In the genomic region with DNA sequence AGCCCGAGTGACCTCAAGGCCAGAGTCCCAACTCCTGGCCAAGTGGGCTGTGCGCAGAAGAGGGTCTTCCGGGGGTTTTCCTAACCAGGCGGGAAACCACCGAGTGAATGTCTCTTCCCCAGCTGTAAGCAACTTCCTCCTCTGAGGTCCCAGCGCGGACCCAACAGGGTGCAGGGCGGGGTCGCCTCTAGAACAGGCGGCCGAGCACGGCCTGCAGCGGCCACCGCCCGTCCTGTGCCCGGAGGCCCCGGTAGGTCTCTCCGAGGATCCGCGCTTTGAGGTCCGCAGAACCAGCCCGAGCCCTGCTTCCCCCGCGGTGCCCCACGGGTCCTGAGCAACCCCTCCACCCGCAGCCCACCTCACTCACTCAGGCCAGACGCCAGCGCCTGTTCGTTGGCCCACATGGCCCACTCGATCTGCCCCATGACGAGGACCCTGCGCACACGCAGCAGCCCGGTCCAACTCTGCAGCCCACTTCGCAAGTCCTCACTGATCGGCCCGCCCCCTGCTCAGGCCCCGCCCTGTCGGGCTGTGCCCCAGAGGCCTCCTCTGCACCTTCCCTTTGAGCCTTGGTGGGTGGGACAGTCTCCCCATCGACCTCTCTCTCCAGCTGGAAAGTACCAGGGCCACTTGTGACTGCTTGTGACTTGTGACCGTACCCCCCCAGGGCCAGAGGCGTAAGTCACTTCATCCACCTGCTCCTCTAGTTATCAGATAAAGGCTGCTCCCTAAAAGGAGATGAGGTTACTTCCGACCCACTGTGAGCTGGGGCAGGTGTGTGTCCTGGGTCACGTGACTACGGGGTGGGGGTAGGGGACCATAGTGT, we compare ENCODE assay signal across 8 mouse cellular contexts. TPM values are rescaled to one million over a fixed set of nuclear protein-coding genes. Genes with fewer than 3 reads are reported as not detected.
DNase-seq lines count a peak whose midpoint lies in the region; ATAC-seq and TF ChIP-seq lines count a peak whose summit lies in the region.

A gene (minus strand): TSS at position 488 of the 826 bp plus-strand sequence.

- 6% methylated on average over 43 of the region's 45 CpGs for WGBS in forebrain, embryonic 15.5 days
- 5% methylated on average over 45 of the region's 45 CpGs for WGBS in hindbrain, embryonic 10.5 days
- 3% methylated on average over 45 of the region's 45 CpGs for WGBS in limb, embryonic 12.5 days
- 5% methylated on average over 45 of the region's 45 CpGs for WGBS in midbrain, embryonic 13.5 days

- peak; percentile 66 for ATAC-seq in forebrain, embryonic 15.5 days (replicated peaks)
- peak; percentile 66 for ATAC-seq in limb, embryonic 12.5 days (ENCODE audit: insufficient number of reproducible peaks, insufficient read depth, low FRiP score, low TSS enrichment, low read depth)
- ATAC-seq in midbrain, embryonic 13.5 days: peak; percentile 67

- no peak for TF ChIP-seq RAD21 in CH12.LX (IDR thresholded peaks at IDR 0.05; ENCODE audit: low read depth, low read length)

- dilution Hi-C loops in CH12.LX (cut with MboI; ENCODE audit: extremely low pct_ligation_motif_present, extremely low pct_unique_long_range_greater_than_20kb, low sequenced_read_pairs): no loop called here

- peak within 1 kb of the TSS; percentile 92 for H3K4me2 ChIP-seq in CH12.LX (ENCODE audit: insufficient read depth, low read depth, poor library complexity, severe bottlenecking)
- peak within 1 kb of the TSS; percentile 57 for H3K4me2 ChIP-seq in forebrain, embryonic 15.5 days (replicated peaks)
- peak within 1 kb of the TSS; percentile 91 for H3K4me2 ChIP-seq in limb, embryonic 12.5 days
- H3K4me2 ChIP-seq in midbrain, embryonic 13.5 days (replicated peaks): peak within 1 kb of the TSS; percentile 62

- peak within 1 kb of the TSS; percentile 93 for H3K9ac ChIP-seq in CH12.LX (ENCODE audit: insufficient read depth, low read depth)
- H3K9ac ChIP-seq in forebrain, embryonic 15.5 days (replicated peaks): peak within 1 kb of the TSS; percentile 18; the same call in 1 of the 2 replicates
- peak within 1 kb of the TSS; percentile 83 for H3K9ac ChIP-seq in limb, embryonic 12.5 days (replicated peaks)
- peak within 1 kb of the TSS; percentile 64 for H3K9ac ChIP-seq in midbrain, embryonic 13.5 days (replicated peaks)

- peaks cover 39% of the 10 kb centered on the region for H3K79me2 ChIP-seq in CH12.LX (replicated peaks; ENCODE audit: control insufficient read depth, extremely low read depth, insufficient read depth, poor library complexity, severe bottlenecking)

- TF ChIP-seq EP300 in CH12.LX (IDR thresholded peaks at IDR 0.05; ENCODE audit: low read length): peak; percentile 81

- H3K4me1 ChIP-seq in CH12.LX (ENCODE audit: control insufficient read depth in 1 of 2, insufficient read depth in 2 of 2): peaks cover 25 to 52% of the 10 kb centered on the region in 2 experiments
- peaks cover 11% of the 10 kb centered on the region for H3K4me1 ChIP-seq in forebrain, embryonic 15.5 days
- peaks cover 32% of the 10 kb centered on the region for H3K4me1 ChIP-seq in hindbrain, embryonic 10.5 days (replicated peaks)
- H3K4me1 ChIP-seq in limb, embryonic 12.5 days (replicated peaks): peaks cover 19% of the 10 kb centered on the region
- H3K4me1 ChIP-seq in midbrain, embryonic 13.5 days (replicated peaks): peaks cover 17% of the 10 kb centered on the region

- peaks cover 7% of the 10 kb centered on the region for H3K9me3 ChIP-seq in CH12.LX (replicated peaks; ENCODE audit: low read length)
- no peaks in the 10 kb centered on the region for H3K9me3 ChIP-seq in forebrain, embryonic 15.5 days
- peaks cover 5% of the 10 kb centered on the region; the same call in 1 of the 2 replicates for H3K9me3 ChIP-seq in hindbrain, embryonic 10.5 days
- peaks cover 5% of the 10 kb centered on the region; the same call in 1 of the 2 replicates for H3K9me3 ChIP-seq in limb, embryonic 12.5 days
- peaks cover 2% of the 10 kb centered on the region; the same call in 1 of the 2 replicates for H3K9me3 ChIP-seq in midbrain, embryonic 13.5 days

- TF ChIP-seq POLR2A in CH12.LX (IDR thresholded peaks at IDR 0.05; ENCODE audit: low read depth, low read length): peak; percentile 78

- no peaks in the 10 kb centered on the region for H3K27me3 ChIP-seq in CH12.LX (replicated peaks)
- H3K27me3 ChIP-seq in forebrain, embryonic 15.5 days: no peaks in the 10 kb centered on the region
- H3K27me3 ChIP-seq in hindbrain, embryonic 10.5 days (ENCODE audit: insufficient read depth, poor library complexity, severe bottlenecking): peaks cover 6% of the 10 kb centered on the region; the same call in 1 of the 2 replicates
- H3K27me3 ChIP-seq in limb, embryonic 12.5 days: no peaks in the 10 kb centered on the region
- 0 out of 2 replicates have a peak, but pooled peaks cover 10% of the 10 kb centered on the region for H3K27me3 ChIP-seq in midbrain, embryonic 13.5 days
- no peaks in the 10 kb centered on the region for H3K27me3 ChIP-seq in splenic B cell, adult 2 months (ENCODE audit: control insufficient read depth, insufficient read depth, low read length, poor library complexity, severe bottlenecking)

- in situ Hi-C loops in CH12.LX (cut with MboI; ENCODE audit: low pct_ligation_motif_present, low pct_unique_long_range_greater_than_20kb, low sequenced_read_pairs): loop anchor here (25.0 kb wide), 1 partner anchor 845 kb away; a partner anchor contains a TSS

- peak within 1 kb of the TSS; percentile 83 to 86 (median 85) for H3K4me3 ChIP-seq in CH12.LX (replicated peaks in 1 of 3; ENCODE audit: low read depth in 2 of 3, low read length in 2 of 3, poor library complexity in 1 of 3)
- H3K4me3 ChIP-seq in forebrain, embryonic 15.5 days: peak within 1 kb of the TSS; percentile 35
- H3K4me3 ChIP-seq in hindbrain, embryonic 10.5 days: peak within 1 kb of the TSS; percentile 62
- H3K4me3 ChIP-seq in limb, embryonic 12.5 days (replicated peaks): peak within 1 kb of the TSS; percentile 60
- peak within 1 kb of the TSS; percentile 31 for H3K4me3 ChIP-seq in midbrain, embryonic 13.5 days (replicated peaks)

- peaks cover 29 to 63% of the 10 kb centered on the region in 2 experiments for H3K36me3 ChIP-seq in CH12.LX (replicated peaks in 1 of 2; ENCODE audit: control insufficient read depth in 1 of 2, insufficient read depth in 1 of 2, low read length in 1 of 2)
- peaks cover 32% of the 10 kb centered on the region for H3K36me3 ChIP-seq in forebrain, embryonic 15.5 days
- H3K36me3 ChIP-seq in hindbrain, embryonic 10.5 days: peaks cover 43% of the 10 kb centered on the region
- peaks cover 42% of the 10 kb centered on the region for H3K36me3 ChIP-seq in limb, embryonic 12.5 days
- H3K36me3 ChIP-seq in midbrain, embryonic 13.5 days: peaks cover 46% of the 10 kb centered on the region
- H3K36me3 ChIP-seq in splenic B cell, adult 2 months (ENCODE audit: control insufficient read depth, insufficient read depth, low read length, poor library complexity, severe bottlenecking): no peaks in the 10 kb centered on the region

- peak; percentile 97 for DNase-seq in CH12.LX (ENCODE audit: extremely low read depth)
- DNase-seq in adrenal gland, postnatal 14 days: peak; percentile 82
- DNase-seq in hindbrain, embryonic 10.5 days (ENCODE audit: low spot score): peak; percentile 60
- DNase-seq in splenic B cell, adult 2 months (ENCODE audit: low read depth, low spot score): peak; percentile 94
- no peak for DNase-seq in left cerebral cortex, adult 18-20 months (ENCODE audit: low spot score in 2 of 2)

- no peak for TF ChIP-seq CTCF in CH12.LX (conservative IDR thresholded peaks at IDR 0.05 in 1 of 2, IDR thresholded peaks at IDR 0.05 in 1 of 2; ENCODE audit: low read depth in 2 of 2, low read length in 2 of 2)

- peak within 1 kb of the TSS; percentile 98 for H3K27ac ChIP-seq in CH12.LX (ENCODE audit: insufficient read depth, low read depth)
- H3K27ac ChIP-seq in forebrain, embryonic 15.5 days (replicated peaks): no peak within 1 kb of the TSS
- peak within 1 kb of the TSS; percentile 86 for H3K27ac ChIP-seq in hindbrain, embryonic 10.5 days
- peak within 1 kb of the TSS; percentile 66 for H3K27ac ChIP-seq in limb, embryonic 12.5 days
- no peak within 1 kb of the TSS for H3K27ac ChIP-seq in midbrain, embryonic 13.5 days

TF ChIP-seq in CH12.LX, 34 proteins besides CTCF, POLR2A, EP300 and RAD21 (continues in another document):
- TF ChIP-seq MAFK (IDR thresholded peaks at IDR 0.05; ENCODE audit: insufficient replicate concordance, low read length) (no peak; the same call in 1 of the 2 replicates), GABPA (IDR thresholded peaks at IDR 0.05; ENCODE audit: insufficient replicate concordance, low read depth, low read length) (no peak), POLR2AphosphoS2 (IDR thresholded peaks at IDR 0.05; ENCODE audit: low read depth, low read length) (0 out of 2 replicates have a peak, but pooled peaks have one; percentile 65), MAX (IDR thresholded peaks at IDR 0.05; ENCODE audit: low read length) (peak; percentile 95), ELF1 (IDR thresholded peaks at IDR 0.05; ENCODE audit: low read depth, low read length) (peak; percentile 89), NRF1 (IDR thresholded peaks at IDR 0.05; ENCODE audit: low read depth, low read length) (peak; percentile 56), TBP (conservative IDR thresholded peaks at IDR 0.05; ENCODE audit: low read depth, low read length) (0 out of 2 replicates have a peak, but pooled peaks have one; percentile 50), MAZ (IDR thresholded peaks at IDR 0.05; ENCODE audit: low read depth, low read length) (no peak), JUN (IDR thresholded peaks at IDR 0.05; ENCODE audit: insufficient read depth, low read depth, low read length) (no peak), ZKSCAN1 (IDR thresholded peaks at IDR 0.05; ENCODE audit: borderline replicate concordance, low read depth, low read length) (no peak), ZNF384 (IDR thresholded peaks at IDR 0.05; ENCODE audit: low read depth, low read length) (no peak), IRF4 (IDR thresholded peaks at IDR 0.05; ENCODE audit: low read depth, low read length) (peak; percentile 70), PAX5 (IDR thresholded peaks at IDR 0.05; ENCODE audit: low read length) (no peak), USF1 (IDR thresholded peaks at IDR 0.05; ENCODE audit: low read depth, low read length) (peak; percentile 99), CHD1 (IDR thresholded peaks at IDR 0.05; ENCODE audit: low read depth, low read length) (peak; percentile 28; the same call in 1 of the 2 replicates)

RNA-seq across cellular contexts. Expression of the gene that starts here (rescaled TPM):
- total RNA-seq in CH12.LX (2012; rRNA removed) (978 and 1,119 TPM in 2 replicates), CH12.LX (2014; rRNA removed) (450 and 466 TPM in 2 replicates)
- polyA plus RNA-seq in CH12.LX (2012; ENCODE audit: insufficient read length, low read depth): 848 and 1,050 TPM in 2 replicates
- 25.5 and 47.7 TPM in 2 replicates for total RNA-seq in adrenal gland, postnatal 14 days (2021)
- 30.1 and 32.8 TPM in 2 replicates for polyA plus RNA-seq in forebrain, embryonic 15.5 days (2015; fragmentation: Nextera tagmentation; extraction: Ambion mirVana)
- polyA plus RNA-seq in hindbrain, embryonic 10.5 days (2016; fragmentation: Nextera tagmentation; extraction: Ambion mirVana): 75.4 and 76.6 TPM in 2 replicates
- polyA plus RNA-seq in limb, embryonic 12.5 days (2016; fragmentation: Nextera tagmentation; extraction: Ambion mirVana): 101 and 104 TPM in 2 replicates
- 30.7 and 33.8 TPM in 2 replicates for polyA plus RNA-seq in midbrain, embryonic 13.5 days (2015; fragmentation: Nextera tagmentation; extraction: Ambion mirVana)
- total RNA-seq in left cerebral cortex, adult 18-20 months (2021): 1 to 10 TPM; 7.9 to 8.7 TPM

Comparison
In these comparisons a context has a peak if more than half of its experiments do, and no peak if none do; other contexts are left out.
1. DNase-seq: peak in CH12.LX (single experiment), adrenal gland, postnatal 14 days (single experiment), hindbrain, embryonic 10.5 days (single experiment) and splenic B cell, adult 2 months (single experiment); none in left cerebral cortex, adult 18-20 months (0 of 2).
2. H3K27ac ChIP-seq: peak in CH12.LX (single experiment), hindbrain, embryonic 10.5 days (single experiment) and limb, embryonic 12.5 days (single experiment); none in forebrain, embryonic 15.5 days (single experiment) and midbrain, embryonic 13.5 days (single experiment).
3. H3K4me3 ChIP-seq: peak in every context shown above with its lines; median percentile 85 in CH12.LX; 62 in hindbrain, embryonic 10.5 days; 60 in limb, embryonic 12.5 days; 35 in forebrain, embryonic 15.5 days; 31 in midbrain, embryonic 13.5 days.
4. H3K9ac ChIP-seq: peak in every context shown above with its lines; median percentile 93 in CH12.LX; 83 in limb, embryonic 12.5 days; 64 in midbrain, embryonic 13.5 days; 18 in forebrain, embryonic 15.5 days.
5. Peak in every context shown above with its lines, with median percentiles within 50 percentile points of each other: H3K4me2 ChIP-seq and ATAC-seq.